Mouse (Mus musculus) intestine, postnatal 0 days (tissue): ENCODE measurements around the gene Sh2d7. TPM values are rescaled to one million over a fixed set of nuclear protein-coding genes. Genes with fewer than 3 reads are reported as not detected.

ENCODE experiments used
- ATAC-seq: fragments of 200-750 bp; cut with Nextera tagmentation; 2 replicates; pipeline ENCODE4 v1.8.0; 2017; ENCODE audit warnings: mild to moderate bottlenecking, moderate TSS enrichment, moderate library complexity
- H3K27ac ChIP-seq: fragments of 300-500 bp; sonication (generic); 2 replicates; pipeline ENCODE4 v1.5.1; 2014; ENCODE audit warnings: mild to moderate bottlenecking, low read depth, low read length, moderate library complexity
- H3K27me3 ChIP-seq: fragments of 300-500 bp; sonication (generic); replicated peaks from 2 replicates; pipeline ENCODE4 v1.6.1; 2014; ENCODE audit warnings: low read length, mixed read lengths; ENCODE audit not compliant: control insufficient read depth, insufficient read depth
- H3K36me3 ChIP-seq: fragments of 300-500 bp; sonication (generic); 2 replicates; pipeline ENCODE4 v1.6.1; 2014; ENCODE audit warnings: mild to moderate bottlenecking, moderate library complexity; ENCODE audit not compliant: control insufficient read depth, insufficient read depth
- H3K4me1 ChIP-seq: fragments of 300-500 bp; sonication (generic); replicated peaks from 2 replicates; pipeline ENCODE4 v1.6.1; 2014; ENCODE audit warnings: antibody characterized with exemption, low read length, mixed read lengths; ENCODE audit not compliant: control insufficient read depth, insufficient read depth
- H3K4me2 ChIP-seq: fragments of 300-500 bp; sonication (generic); replicated peaks from 2 replicates; pipeline ENCODE4 v1.6.1; 2014; ENCODE audit warnings: low read depth, mild to moderate bottlenecking, moderate library complexity
- H3K4me3 ChIP-seq: fragments of 300-500 bp; sonication (generic); 2 replicates; pipeline ENCODE4 v1.5.1; 2014; ENCODE audit warnings: low read depth, low read length
- H3K9ac ChIP-seq: fragments of 300-500 bp; sonication (generic); 2 replicates; pipeline ENCODE4 v1.6.1; 2014; ENCODE audit warnings: mild to moderate bottlenecking, low read depth, low read length
- H3K9me3 ChIP-seq: fragments of 300-500 bp; sonication (generic); 2 replicates; pipeline ENCODE4 v1.6.1; 2016; ENCODE audit warnings: mixed run types; ENCODE audit not compliant: control insufficient read depth
- CTCF ChIP-seq: sonication (generic); IDR thresholded peaks from 2 replicates; pipeline ENCODE4 v1.5.1; 2016; ENCODE audit warnings: low read depth, mild to moderate bottlenecking, control low read depth, antibody characterized with exemption, moderate library complexity
- WGBS: fragments of 180-500 bp; shearing (Covaris S2); extraction: QIAGEN DNeasy Blood & Tissue Kit; methylation state at CpG from one replicate; pipeline ENCODE4 v1.1.7; 2014; 5-methylcytosine and 5-hydroxymethylcytosine counted together
- polyA plus RNA-seq: library from polyadenylated mRNA; unstranded; fragments of >200 nt; fragmentation: Nextera tagmentation; extraction: Ambion mirVana; gene quantifications from 2 replicates; pipeline ENCODE4 v1.2.1, GENCODE M21; 2015

Gene Sh2d7
- polyA plus RNA-seq, 1 experiment from 2014 or later = not detected

DNA sequence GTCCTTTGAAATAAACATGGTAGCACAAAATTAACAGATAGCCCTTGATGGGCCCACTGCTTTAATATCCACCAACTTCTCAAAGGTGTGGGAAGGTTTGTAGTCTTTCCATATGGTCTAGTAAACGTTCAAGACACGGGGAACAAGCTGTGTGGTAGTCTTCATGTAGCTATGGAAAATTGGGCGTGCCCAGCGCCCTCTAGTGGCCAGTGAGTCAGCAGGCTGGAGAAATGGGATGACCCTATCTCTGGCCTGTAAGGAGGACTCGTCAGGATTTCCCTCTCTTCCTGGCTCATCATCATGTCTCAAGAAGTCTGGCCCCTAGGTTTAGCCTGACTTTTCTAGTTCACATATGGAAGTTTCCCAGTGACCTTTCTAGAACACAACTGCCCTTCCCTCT, 8.8 kb downstream of the Sh2d7 start:
- Histone ChIP-seq H3K27ac (no peak overlapping the region), H3K9ac (no peak overlapping the region), H3K9me3 (no peaks in the 10 kb centered on the region), H3K36me3 (no peaks in the 10 kb centered on the region), H3K27me3 (no peaks in the 10 kb centered on the region), H3K4me3 (no peak overlapping the region), H3K4me2 (no peak overlapping the region), H3K4me1 (no peaks in the 10 kb centered on the region)
- WGBS = 15% methylated on average over 5 of the region's 5 CpGs
- peak; percentile 91 for TF ChIP-seq CTCF
- ATAC-seq = 0 out of 2 replicates have a peak, but pooled peaks have one; percentile 16

DNA sequence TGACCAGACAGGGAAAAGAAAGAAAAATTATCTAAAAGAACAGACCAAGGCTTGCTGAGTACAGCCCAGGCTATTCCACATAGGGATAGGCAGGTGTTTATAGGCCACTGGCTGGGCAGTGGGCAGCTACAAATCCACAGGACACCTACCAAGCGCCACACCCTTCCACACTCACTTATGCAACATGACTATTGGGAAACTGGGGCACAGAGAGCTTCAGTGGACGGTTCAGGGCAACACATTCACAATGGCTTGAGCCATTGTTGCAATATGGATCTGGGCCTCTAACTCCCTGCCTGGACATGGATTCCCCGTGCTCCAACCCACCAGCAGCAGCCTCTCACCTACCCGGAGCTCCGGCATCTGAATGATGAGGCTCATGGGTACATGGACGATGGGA, 10.6 kb downstream of the Sh2d7 start:
- no peak for ATAC-seq
- no peak overlapping the region for H3K9ac ChIP-seq
- no peak overlapping the region for H3K4me2 ChIP-seq
- no peak for TF ChIP-seq CTCF
- H3K27ac ChIP-seq = no peak overlapping the region
- H3K4me3 ChIP-seq = no peak overlapping the region
- H3K4me1 ChIP-seq = no peaks in the 10 kb centered on the region
- H3K27me3 ChIP-seq = no peaks in the 10 kb centered on the region
- WGBS = 93% methylated on average over 6 of the region's 6 CpGs
- H3K36me3 ChIP-seq = no peaks in the 10 kb centered on the region
- H3K9me3 ChIP-seq = no peaks in the 10 kb centered on the region

DNA sequence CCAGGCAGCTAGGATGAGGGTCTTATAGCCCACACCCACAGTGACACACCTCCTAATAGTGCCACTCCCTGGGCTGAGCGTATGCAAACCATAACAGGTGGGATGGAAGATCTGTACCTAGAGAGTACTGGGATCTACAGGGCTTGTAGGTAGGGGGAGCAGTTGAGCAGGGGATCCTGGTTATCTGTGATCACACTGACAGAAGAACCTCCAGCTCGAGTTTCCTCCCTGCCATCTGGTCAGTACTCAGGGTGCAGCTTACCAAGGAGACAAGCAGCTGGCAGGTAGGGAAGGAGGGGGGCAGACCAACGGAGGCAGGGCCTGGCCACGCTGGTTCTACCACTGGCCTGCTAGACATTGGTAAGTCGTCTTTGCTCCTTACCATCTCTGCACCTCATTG, 13.6 kb downstream of the Sh2d7 start:
- TF ChIP-seq CTCF = peak; percentile 78
- peak; percentile 41; the same call in 1 of the 2 replicates for ATAC-seq
- no peak overlapping the region for H3K27ac ChIP-seq
- H3K4me2 ChIP-seq = no peak overlapping the region
- H3K9me3 ChIP-seq = no peaks in the 10 kb centered on the region
- no peaks in the 10 kb centered on the region for H3K36me3 ChIP-seq
- no peaks in the 10 kb centered on the region for H3K27me3 ChIP-seq
- no peak overlapping the region for H3K4me3 ChIP-seq
- WGBS = 18% methylated on average over 5 of the region's 5 CpGs
- no peak overlapping the region for H3K9ac ChIP-seq
- H3K4me1 ChIP-seq = no peaks in the 10 kb centered on the region

GRCm38 (mm10) chr9:54555044-54555443, 16.3 kb downstream of the Sh2d7 start:
- ATAC-seq = no peak
- WGBS = 90% methylated on average over 2 of the region's 2 CpGs

DNA sequence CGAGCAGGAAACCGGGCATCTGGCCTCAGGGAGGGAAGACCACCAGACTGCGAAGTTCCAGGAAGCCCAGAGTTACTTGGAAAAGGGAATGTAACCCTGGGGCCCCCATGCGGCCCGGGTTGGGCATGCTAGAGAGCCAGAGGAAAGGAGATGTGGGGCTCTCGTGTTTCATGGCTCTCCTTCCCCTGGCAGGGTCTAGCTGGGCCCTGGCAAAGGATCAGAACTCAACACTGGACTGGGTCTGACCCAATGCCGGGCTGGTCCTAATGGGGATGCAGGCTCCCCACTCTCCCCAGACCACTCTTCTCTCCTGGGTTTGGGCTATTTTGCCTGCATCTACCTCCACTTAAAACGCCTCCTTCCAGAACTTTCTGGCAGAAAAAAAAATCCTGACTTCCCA, 19.9 kb downstream of the Sh2d7 start:
- H3K9ac ChIP-seq = no peak overlapping the region
- no peaks in the 10 kb centered on the region for H3K9me3 ChIP-seq
- TF ChIP-seq CTCF = no peak
- H3K27me3 ChIP-seq = no peaks in the 10 kb centered on the region; the same call in 1 of the 2 replicates
- H3K4me3 ChIP-seq = no peak overlapping the region
- 75% methylated on average over 8 of the region's 8 CpGs for WGBS
- H3K36me3 ChIP-seq = no peaks in the 10 kb centered on the region
- ATAC-seq = no peak
- no peaks in the 10 kb centered on the region for H3K4me1 ChIP-seq
- no peak overlapping the region for H3K4me2 ChIP-seq
- no peak overlapping the region for H3K27ac ChIP-seq

More at GRCm38 (mm10) chr9:54555044-54555443, 16.3 kb downstream of the Sh2d7 start:
- no peak overlapping the region for H3K9ac ChIP-seq
- H3K4me1 ChIP-seq = no peaks in the 10 kb centered on the region
- H3K4me2 ChIP-seq = no peak overlapping the region
- H3K27ac ChIP-seq = no peak overlapping the region
- H3K9me3 ChIP-seq = no peaks in the 10 kb centered on the region
- no peaks in the 10 kb centered on the region for H3K36me3 ChIP-seq
- TF ChIP-seq CTCF = no peak
- no peaks in the 10 kb centered on the region; the same call in 1 of the 2 replicates for H3K27me3 ChIP-seq
- H3K4me3 ChIP-seq = no peak overlapping the region

- peak; percentile 71 for TF ChIP-seq CTCF
- 3% methylated on average over 37 of the region's 54 CpGs for WGBS
- no peak within 1 kb of the TSS for H3K27ac ChIP-seq
Measured at GRCm38 (mm10) chr9:54559771-54560471, 21.1 kb downstream of the Sh2d7 start, which contains the start of gene Cib2. TSS of gene Cib2 (minus strand) at chr9:54560218.

More at GRCm38 (mm10) chr9:54559771-54560471, 21.1 kb downstream of the Sh2d7 start, which contains the start of gene Cib2:
- peak within 1 kb of the TSS; percentile 54 for H3K9ac ChIP-seq
- peak within 1 kb of the TSS; percentile 93 for H3K4me2 ChIP-seq
- H3K9me3 ChIP-seq = no peaks in the 10 kb centered on the region
- peak; percentile 92 for ATAC-seq
- H3K4me3 ChIP-seq = peak within 1 kb of the TSS; percentile 56
- H3K36me3 ChIP-seq = no peaks in the 10 kb centered on the region
- no peaks in the 10 kb centered on the region for H3K4me1 ChIP-seq
- no peaks in the 10 kb centered on the region; the same call in 1 of the 2 replicates for H3K27me3 ChIP-seq
